Mouse (Mus musculus): Measurements from ENCODE around the gene Slco1a5.
"Not testable (repeated sequence)": the region's sequence is repeated elsewhere in the genome, so short reads cannot be mapped to it uniquely, and the experiment has no call there.

The Slco1a5 gene

DNA sequence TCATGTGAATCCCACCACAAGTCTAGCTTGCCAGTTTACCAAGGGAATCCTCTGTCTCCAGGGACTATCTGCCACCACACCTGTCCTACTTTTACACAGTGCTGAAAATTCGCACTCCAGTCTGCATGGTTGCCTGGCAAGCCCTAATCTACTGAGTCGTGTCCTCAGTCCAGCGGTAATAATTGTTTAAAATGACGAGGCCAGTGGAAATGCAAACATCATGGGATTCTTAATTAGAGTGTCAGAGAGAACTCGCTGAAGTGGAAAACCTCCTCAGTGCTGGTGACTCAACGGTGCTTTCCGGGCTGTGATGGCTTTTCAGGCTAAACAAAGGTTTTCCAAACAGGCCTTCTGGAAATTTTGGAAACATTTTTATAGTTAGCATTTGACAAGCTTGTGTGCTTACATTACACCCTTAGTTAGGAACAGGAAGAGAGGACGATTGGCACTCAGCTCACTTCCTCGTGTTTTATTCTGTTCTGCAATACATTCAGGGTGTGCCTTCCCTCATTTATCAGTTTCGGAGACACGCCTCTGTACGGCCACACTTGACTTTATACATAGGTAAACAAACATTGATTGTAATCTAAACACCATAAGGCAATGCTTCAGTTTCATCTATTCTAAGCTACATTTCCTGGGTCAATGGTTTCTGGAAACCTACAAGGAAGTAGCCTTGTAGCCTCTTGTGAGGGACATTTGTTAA, 33.2 kb downstream of the Slco1a5 start:
- no peak for DNase-seq

DNA sequence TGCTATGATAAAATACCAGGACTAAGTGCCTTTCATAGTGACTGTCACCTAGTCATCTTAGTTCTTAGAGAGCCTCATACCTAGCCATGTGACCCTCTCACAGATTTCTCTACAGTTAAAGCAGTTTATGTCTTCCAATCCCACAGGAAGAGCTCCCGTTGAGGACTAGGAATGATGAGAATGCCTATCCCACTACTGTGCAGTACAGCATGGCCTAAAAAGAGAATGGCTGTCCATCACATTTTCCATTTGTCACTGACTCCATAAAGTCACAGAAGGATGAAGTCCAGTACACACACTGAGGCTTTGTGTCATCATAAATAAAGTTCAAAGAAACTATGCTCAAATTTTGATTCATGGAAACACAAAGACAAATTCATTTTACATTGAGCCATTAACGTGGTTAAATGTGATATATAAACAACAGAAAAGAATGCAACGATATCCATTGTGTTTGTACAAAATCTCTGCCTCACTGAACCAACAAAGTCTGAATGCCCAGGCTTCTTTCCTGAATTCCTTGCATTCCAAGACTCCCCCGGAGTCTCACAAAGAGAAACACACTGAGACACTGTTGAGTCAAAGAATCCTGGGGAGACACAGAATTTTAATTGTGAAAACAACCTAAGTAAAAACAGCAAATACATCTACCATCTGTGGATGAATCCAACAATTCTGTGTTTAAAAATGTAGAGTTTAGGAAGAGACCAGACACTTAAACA, 46.9 kb downstream of the Slco1a5 start:
- DNase-seq: no peak

DNA sequence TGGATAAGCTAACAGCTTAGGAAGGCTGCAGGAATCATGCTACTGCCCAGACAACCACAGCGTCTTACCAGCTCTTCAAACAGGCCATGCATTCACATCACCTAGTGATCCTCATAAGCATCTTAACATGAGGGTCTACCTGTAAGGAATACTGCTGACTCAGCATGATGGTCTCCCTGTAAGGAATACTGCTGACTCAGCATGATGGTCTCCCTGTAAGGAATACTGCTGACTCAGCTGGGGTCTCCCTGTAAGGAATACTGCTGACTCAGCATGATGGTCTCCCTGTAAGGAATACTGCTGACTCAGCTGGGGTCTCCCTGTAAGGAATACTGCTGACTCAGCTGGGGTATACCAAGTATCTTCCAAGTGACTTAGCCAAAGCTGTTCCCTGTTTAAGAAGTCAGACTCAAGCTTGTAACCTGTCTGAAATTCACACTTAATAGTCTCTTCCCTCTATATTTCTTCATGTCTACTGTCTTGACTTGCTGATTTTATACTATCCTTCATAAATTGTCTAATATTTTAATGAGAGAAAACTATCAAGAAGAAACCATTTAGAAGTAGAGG, 72.0 kb downstream of the Slco1a5 start:
- DNase-seq: not testable (repeated sequence)

DNA sequence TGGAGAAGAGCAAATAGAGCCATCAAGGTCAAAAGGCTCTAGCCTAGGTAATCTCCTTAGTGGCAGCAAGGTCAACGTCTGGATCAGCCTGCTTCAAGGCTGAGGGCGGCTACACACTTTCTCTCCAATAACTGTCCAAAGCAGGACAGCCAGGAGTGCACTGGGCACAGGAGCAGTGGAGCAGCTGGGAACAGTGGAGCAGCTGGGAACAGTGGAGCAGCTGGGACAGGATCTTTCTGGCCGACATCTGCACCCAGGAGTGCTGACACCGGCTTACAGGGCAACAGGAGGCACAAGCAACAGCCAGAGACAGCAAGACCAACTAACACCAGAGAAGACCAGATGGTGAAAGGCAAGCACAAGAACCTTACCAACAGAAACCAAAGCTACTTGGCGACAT, 77.7 kb downstream of the Slco1a5 start:
- no peak for DNase-seq

DNA sequence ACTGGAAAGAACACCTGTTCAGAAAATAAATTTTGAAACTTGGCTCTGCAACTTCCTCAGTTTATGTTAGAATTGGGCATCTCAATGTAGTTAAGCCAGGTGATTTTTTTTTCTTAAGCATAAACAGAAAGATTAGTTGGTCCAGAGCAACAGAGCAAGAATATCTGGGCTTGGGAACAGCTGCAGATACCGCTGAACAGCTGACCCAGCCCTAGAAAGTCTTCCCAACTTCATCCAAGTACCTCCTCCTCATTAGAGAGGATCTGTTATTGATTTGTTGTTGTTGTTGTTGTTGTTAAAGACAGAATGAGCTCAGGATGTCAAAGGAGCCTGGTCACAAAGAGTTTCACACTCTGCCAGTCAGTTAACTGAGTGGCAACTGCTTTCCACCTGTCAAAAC, 83.3 kb downstream of the Slco1a5 start:
- no peak for DNase-seq

DNA sequence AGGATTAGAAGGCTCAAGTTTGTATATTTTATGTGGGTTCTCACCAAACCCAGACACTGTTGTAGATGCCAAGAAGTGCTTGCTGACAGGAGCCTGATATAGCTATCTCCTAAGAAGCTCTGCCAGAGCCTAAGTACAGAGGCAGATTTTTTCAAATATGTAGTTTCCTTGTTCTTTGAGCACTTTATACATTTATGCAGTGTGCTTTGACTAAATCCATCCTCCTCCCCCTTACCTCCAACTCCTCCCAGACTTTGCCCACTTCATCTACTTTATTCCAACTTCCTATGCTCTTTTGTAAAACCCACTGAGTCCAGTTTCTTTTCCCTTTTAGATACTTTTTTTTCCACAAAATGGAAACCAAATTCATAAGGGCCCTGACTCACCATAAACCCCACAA, 102.6 kb downstream of the Slco1a5 start:
- DNase-seq: no peak

DNA sequence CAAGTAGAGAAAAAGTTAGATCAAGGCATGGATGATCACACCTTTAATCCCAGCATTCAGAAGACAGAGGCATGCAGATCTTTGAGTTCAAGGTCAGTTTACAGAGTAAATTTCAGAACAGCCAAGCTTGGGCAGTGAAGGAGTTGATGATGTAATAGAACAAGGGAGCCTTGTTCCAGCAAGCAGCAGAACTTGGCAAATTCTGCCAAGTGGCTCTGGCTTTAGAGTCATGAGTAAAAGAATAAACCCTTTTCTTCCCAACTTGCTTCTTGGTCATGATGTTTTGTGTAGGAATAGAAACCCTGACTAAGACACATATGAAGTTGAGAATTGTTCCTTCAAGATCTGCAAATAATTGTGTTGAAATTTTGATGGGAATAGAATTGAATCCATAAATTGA, 111.0 kb downstream of the Slco1a5 start:
- DNase-seq: no peak

DNA sequence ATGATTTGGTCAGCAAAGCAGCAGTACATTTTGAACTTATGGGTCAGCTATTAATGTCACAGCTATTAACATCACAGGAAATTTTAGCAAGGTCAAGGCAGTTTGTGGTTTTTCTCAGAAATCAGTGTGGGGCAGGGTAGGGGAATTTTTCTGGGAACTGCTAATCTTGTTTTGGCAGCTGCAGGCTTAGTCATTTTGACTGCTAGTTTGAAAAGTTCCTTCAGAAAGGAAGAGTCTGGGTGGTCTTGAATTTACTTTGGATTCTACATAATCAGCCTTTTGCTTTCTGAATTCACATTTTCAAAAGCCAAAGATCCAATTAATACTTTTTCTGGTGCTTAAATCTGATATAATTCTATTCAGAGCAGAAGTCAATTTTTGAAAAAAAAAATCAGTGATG, 113.0 kb downstream of the Slco1a5 start:
- DNase-seq: no peak

DNA sequence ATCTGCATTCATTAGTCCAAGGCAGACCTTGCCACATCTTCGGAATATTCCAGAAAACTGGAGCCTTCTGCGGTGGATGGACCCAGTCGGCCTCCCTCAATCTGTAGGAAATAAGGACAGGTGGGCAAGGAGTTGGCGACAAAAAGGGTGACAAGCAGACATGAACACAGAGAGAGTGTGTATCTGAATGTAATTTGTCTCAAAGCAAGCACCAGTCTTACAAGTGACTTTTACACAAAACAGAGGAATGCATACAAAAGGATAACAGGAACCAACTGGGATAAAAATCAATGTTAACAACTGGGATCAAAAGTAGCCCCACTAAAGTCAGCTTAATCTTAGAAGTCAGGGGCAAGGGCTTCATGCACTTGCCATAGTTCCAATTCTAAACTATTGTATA, 114.4 kb downstream of the Slco1a5 start, which contains the start of gene Slco1a6:
Gene Slco1a6, minus strand, starts transcription at position 101 of the 400 bp plus-strand sequence.
- DNase-seq: no peak

DNA sequence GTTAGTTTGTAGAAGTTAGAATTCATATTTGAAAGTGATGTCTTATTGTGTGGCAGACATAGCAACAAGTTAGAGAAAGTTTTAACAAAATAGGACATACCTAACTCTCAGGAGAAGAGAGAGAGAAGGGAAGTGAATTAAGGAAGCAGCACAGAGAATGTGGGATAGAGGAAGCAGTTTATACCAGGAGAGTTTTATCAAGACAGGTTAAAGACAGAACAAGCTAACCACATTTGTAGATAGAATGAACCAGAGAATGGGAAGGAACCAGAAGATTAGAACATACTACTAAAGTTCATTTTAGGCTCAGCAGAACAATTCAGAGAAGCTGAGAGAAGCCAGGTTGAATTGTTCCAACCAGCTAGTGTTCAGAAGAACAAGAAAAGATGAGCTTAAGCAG, 122.3 kb downstream of the Slco1a5 start:
- DNase-seq: no peak

DNA sequence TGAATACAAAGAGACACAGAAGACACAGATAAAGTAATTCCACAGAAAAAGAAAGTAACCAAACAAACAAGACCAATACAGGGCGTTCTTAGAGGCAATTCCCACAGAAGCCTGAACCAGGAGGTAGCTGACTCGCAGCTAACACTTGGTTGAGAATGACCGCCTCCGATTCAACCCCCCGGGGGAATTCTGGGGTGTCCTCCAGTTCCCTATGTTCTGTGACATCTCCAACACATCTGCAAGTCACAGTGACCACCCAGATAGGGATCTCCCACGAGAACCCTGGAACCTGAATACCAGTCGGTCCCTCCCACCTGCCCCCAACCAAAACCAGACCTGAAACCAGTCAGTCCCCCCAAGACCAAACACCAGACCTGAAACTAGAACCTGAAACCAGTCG, 128.5 kb downstream of the Slco1a5 start:
- no peak for DNase-seq

DNA sequence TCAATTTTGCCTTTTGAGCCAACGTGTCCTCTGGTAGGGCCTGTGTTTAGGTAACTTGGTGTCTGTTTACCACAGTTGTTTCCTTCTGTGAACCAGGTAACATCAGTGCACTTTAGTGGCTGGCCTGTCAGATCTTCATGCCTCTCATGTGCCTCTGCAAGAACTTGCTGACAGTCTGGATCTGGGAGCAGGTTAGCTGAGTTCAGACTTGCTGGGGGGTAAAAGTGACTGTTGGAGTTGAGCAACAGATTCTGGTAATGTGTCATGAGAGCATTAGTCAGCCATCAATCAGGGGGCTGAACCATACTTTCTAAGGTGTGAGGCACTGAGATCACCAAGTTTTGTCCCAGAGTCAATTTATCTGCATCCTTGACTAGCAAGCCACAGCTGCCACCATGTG, 130.8 kb downstream of the Slco1a5 start:
- no peak for DNase-seq

DNA sequence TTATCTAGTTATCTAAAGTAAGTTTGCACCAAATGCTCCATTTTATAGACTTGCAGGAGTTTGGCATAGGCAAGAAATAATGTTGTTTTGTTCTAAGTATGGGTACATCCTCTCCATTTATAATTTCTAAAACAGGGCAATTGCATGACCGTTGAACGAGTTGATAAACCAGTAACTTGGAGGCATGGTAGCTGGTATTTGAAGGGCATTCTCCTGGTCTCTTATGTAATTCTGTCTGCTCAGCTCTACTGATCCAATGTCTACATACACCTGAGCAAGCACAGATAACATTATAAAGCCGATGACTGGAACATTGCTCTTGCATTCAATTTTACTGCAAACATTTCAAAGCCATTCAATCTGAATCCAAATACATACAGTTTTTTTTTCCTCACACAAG, 135.4 kb downstream of the Slco1a5 start:
- DNase-seq: no peak

DNA sequence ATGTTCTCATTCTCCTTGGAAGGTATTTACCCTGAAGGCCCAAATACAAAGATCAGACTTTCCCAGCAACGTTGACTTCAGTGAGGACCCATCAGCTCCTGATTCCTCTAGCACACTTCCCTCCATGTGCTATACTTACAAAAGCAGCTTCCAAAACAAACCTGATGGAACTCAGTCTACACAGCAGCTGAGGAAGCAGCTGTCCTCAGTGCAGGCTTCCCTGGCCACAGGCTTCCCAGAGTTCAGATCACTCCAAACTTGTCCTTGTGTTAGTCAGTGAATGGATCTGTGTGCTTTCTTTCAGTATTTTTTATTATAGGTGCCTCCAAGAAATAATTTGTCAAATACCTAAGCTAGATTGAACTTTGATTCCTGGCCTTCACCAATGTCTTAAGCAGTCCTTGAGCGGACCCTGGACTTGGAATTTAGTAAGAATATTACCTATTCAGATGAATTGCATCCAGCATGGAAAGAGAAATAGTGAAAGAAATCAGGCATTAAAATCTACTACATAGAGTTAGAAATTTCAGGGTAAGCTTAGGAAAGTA, 136.8 kb downstream of the Slco1a5 start:
- no peak for DNase-seq

Measured in cerebellum, adult 11-12 months (tissue).